Mouse (Mus musculus) heart, adult 2 months (tissue): Measurements from ENCODE around the gene Stxbp3. TPM values are rescaled to one million over a fixed set of nuclear protein-coding genes. Genes with fewer than 3 reads are reported as not detected.
A peak's percentile ranks its signal among the peaks of the same experiment; 100 is the strongest.
"Not testable (repeated sequence)": the region's sequence is repeated elsewhere in the genome, so short reads cannot be mapped to it uniquely, and the experiment has no call there.

Experiments used
- DNase-seq, 2 experiments: peaks; one replicate each; pipeline ENCODE4 v3.0.0; 2021
- H3K27ac ChIP-seq: fragments of 200-600 bp; 2 replicates; pipeline ENCODE4 v1.8.1; 2022
- H3K27me3 ChIP-seq: fragments of 200-500 bp; 2 replicates; pipeline ENCODE4 v1.6.1; 2012; ENCODE audit warnings: mild to moderate bottlenecking, low read length, inconsistent platforms, mixed read lengths; ENCODE audit not compliant: control insufficient read depth, insufficient read depth
- H3K36me3 ChIP-seq: fragments of 200-500 bp; 2 replicates; pipeline ENCODE4 v1.6.1; 2012; ENCODE audit warnings: low read length, inconsistent platforms; ENCODE audit not compliant: control insufficient read depth, insufficient read depth
- H3K4me1 ChIP-seq: fragments of 200-500 bp; 2 replicates; pipeline ENCODE4 v1.6.1; 2011; ENCODE audit warnings: low read length; ENCODE audit not compliant: control insufficient read depth, insufficient read depth
- H3K4me3 ChIP-seq: fragments of 200-600 bp; 2 replicates; pipeline ENCODE4 v1.8.1; 2022
- H3K79me2 ChIP-seq: fragments of 200-500 bp; replicated peaks from 2 replicates; pipeline ENCODE4 v1.6.1; 2012; ENCODE audit warnings: mild to moderate bottlenecking, inconsistent platforms, low read length, moderate library complexity, mixed read lengths; ENCODE audit not compliant: control insufficient read depth, insufficient read depth
- H3K9ac ChIP-seq: fragments of 200-500 bp; 2 replicates; pipeline ENCODE4 v1.6.1; 2012; ENCODE audit warnings: low read depth, mild to moderate bottlenecking, control low read depth, inconsistent platforms, low read length, mixed read lengths
- CTCF ChIP-seq: fragments of 200-600 bp; IDR thresholded peaks from 2 replicates; pipeline ENCODE4 v1.8.1; 2022; ENCODE audit warnings: antibody characterized with exemption, mild to moderate bottlenecking, moderate library complexity
- EP300 ChIP-seq: fragments of 200-500 bp; IDR thresholded peaks from 2 replicates; pipeline ENCODE4 v1.6.1; 2011; ENCODE audit warnings: low read depth, low read length, control low read depth; ENCODE audit not compliant: insufficient read depth
- POLR2A ChIP-seq: fragments of 200-500 bp; IDR thresholded peaks from 2 replicates; pipeline ENCODE4 v1.6.1; 2011; ENCODE audit warnings: mild to moderate bottlenecking, low read depth, low read length, control low read depth; ENCODE audit not compliant: insufficient read depth
- WGBS: fragments of 180-500 bp; shearing (Covaris S2); methylation state at CpG from one replicate; pipeline ENCODE4 v1.1.7; 2018; 5-methylcytosine and 5-hydroxymethylcytosine counted together
- intact Hi-C: fragments of 180-260 bp; cut with DNase I; formaldehyde crosslinking; loops from one replicate; pipeline ENCODE4 v1.15.1; 2025
- polyA plus RNA-seq: library from polyadenylated mRNA; depleted of rRNA; stranded (reverse); fragments of >200 nt; gene quantifications from 2 replicates; pipeline ENCODE4 v1.2.3, GENCODE M21; 2012
- total RNA-seq, 2 experiments: library from RNA; stranded (reverse); gene quantifications; 2 replicates each; pipeline ENCODE4 v1.2.3; 2021

Gene Stxbp3
- total and polyA plus RNA-seq, 3 experiments, result 7.0 to 27.3 (median 25.7) TPM

DNA sequence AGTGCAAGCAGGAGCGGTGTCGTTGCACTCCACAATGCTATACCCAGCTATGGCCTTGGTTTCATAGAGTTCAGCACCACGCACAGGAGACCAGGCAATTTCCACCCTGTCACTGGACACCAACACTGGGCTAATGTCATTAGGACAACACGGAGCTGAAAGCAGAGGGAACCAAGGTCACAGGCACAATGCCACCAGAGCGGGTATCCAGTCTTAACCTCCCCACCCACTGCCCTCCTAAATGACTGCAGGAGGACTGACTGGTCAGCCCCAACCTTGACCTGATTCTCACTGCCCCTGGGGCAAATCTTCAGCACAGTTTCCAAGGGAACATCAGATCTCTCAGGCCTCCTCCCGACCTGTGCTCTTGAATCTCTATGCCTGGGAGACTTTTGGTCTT lies 30.3 kb upstream of the Stxbp3 start:
- intact Hi-C loops, result no loop called here
- WGBS, result 88% methylated on average over 6 of the region's 6 CpGs
- no peak overlapping the region for H3K9ac ChIP-seq

DNA sequence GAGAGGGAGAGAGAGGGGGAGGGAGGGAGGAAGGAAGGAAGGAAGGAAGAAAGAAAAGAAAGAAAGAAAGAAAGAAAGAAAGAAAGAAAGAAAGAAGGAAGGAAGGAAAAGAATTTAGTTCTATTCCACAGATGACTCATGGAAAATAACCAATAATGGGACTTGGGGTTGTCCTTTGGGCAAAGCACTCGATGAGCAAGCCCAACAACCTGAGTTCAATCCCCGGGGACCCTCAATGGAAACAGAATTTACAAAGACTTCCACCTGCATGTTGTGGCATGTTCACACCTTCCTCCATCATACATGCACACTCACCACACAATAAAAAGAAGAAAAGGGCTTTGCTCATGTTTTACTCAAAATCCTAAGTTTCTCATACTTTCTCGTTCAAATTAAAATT lies 27.1 kb upstream of the Stxbp3 start:
- Histone ChIP-seq H3K27me3 (no peaks in the 10 kb centered on the region), H3K4me1 (no peaks in the 10 kb centered on the region), H3K79me2 (no peaks in the 10 kb centered on the region), H3K4me3 (no peak overlapping the region), H3K36me3 (no peaks in the 10 kb centered on the region), H3K27ac (no peak overlapping the region), H3K9ac (no peak overlapping the region)
- intact Hi-C loops, result no loop called here
- WGBS, result 92% methylated on average over 3 of the region's 3 CpGs
- TF ChIP-seq POLR2A (no peak), EP300 (no peak), CTCF (no peak)
- DNase-seq, result no peak

More for the DNA sequence above, 30.3 kb upstream of the Stxbp3 start:
- Histone ChIP-seq H3K79me2 (no peaks in the 10 kb centered on the region), H3K27ac (no peak overlapping the region), H3K4me1 (no peaks in the 10 kb centered on the region), H3K36me3 (no peaks in the 10 kb centered on the region), H3K4me3 (no peak overlapping the region), H3K27me3 (no peaks in the 10 kb centered on the region)
- TF ChIP-seq POLR2A, result no peak
- TF ChIP-seq EP300, result no peak
- TF ChIP-seq CTCF, result no peak
- DNase-seq, result no peak

DNA sequence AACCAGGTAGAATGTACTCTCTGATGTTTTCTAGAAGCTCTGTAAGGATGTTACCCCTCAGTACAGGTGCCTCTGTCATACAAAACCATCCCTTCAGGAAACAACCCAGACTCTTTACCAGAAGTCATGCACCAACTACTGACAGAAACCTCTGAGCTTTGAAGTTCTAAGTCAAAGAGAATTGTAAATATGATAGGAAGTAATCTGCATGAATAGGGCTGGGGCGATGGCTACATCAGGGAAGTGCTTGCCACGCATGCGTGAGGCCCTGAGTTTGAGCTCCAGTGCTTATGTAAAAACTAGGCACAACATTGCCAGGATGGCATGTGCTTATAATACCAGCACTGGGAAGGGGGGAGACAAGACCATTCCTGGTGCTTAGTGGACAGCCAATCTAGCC lies 25.4 kb upstream of the Stxbp3 start:
- H3K9ac ChIP-seq, result no peak overlapping the region
- H3K27ac ChIP-seq, result no peak overlapping the region

DNA sequence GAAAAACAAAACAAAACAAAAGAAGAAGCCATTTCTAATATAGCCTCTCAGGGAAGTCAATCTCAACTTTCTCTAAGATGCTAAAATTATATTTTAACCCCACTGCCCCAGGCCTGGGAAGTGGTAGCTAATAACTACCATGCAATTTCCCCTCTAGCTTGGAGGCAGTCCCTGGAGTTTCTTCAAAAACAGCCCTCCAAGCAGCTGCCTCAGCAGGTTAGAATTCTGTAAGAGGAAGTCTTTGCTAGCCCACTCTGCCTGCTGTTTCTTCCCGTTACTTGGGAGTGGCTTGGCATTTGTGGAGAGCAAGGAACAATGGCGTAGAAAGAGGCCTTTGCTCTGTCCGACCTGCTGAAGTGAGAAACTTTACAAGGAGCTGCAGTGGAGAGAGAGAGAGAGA lies 24.8 kb upstream of the Stxbp3 start:
- Histone ChIP-seq H3K27me3 (no peaks in the 10 kb centered on the region), H3K36me3 (no peaks in the 10 kb centered on the region), H3K79me2 (no peaks in the 10 kb centered on the region), H3K27ac (no peak overlapping the region), H3K4me3 (no peak overlapping the region), H3K4me1 (no peaks in the 10 kb centered on the region; the same call in 1 of the 2 replicates), H3K9ac (no peak overlapping the region)
- peak in 1 of 2 experiments; percentile 32 for DNase-seq
- TF ChIP-seq CTCF, result no peak
- no peak for TF ChIP-seq EP300
- no peak for TF ChIP-seq POLR2A
- intact Hi-C loops, result no loop called here
- WGBS, result 42% methylated on average over 3 of the region's 3 CpGs

More for the DNA sequence above, 25.4 kb upstream of the Stxbp3 start:
- no peaks in the 10 kb centered on the region for H3K79me2 ChIP-seq
- no peak overlapping the region for H3K4me3 ChIP-seq
- no peaks in the 10 kb centered on the region for H3K27me3 ChIP-seq
- H3K4me1 ChIP-seq, result no peaks in the 10 kb centered on the region; the same call in 1 of the 2 replicates
- no peaks in the 10 kb centered on the region for H3K36me3 ChIP-seq
- DNase-seq, result peak in 1 of 2 experiments; percentile 23
- intact Hi-C loops, result no loop called here
- TF ChIP-seq EP300, result no peak
- no peak for TF ChIP-seq POLR2A
- TF ChIP-seq CTCF, result no peak
- 98% methylated on average over 3 of the region's 3 CpGs for WGBS

DNA sequence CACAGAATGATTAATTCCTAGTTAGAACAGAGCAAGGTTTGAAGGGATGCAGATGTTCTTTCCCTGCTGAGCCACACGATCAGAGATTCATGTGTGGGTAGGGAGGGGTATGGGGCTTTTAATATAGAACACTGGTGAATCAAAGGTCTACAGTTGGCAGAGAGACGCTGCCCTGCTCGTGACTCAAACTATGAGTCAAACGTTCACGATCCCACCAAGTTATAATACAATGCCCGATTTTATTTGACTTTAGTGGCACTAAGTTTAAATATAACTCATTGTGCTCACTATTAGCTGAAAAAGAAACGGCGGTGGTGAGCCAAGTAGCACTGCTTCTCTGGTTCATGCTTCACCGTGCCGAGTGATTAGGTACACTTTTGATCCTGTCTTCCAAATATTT lies 22.8 kb upstream of the Stxbp3 start:
- Histone ChIP-seq H3K4me3 (no peak overlapping the region), H3K79me2 (no peaks in the 10 kb centered on the region), H3K4me1 (peaks cover 2% of the 10 kb centered on the region; the same call in 1 of the 2 replicates), H3K27ac (no peak overlapping the region), H3K36me3 (no peaks in the 10 kb centered on the region), H3K9ac (no peak overlapping the region), H3K27me3 (no peaks in the 10 kb centered on the region)
- intact Hi-C loops, result no loop called here
- DNase-seq, result no peak
- no peak for TF ChIP-seq EP300
- no peak for TF ChIP-seq CTCF
- TF ChIP-seq POLR2A, result no peak
- 75% methylated on average over 10 of the region's 10 CpGs for WGBS

DNA sequence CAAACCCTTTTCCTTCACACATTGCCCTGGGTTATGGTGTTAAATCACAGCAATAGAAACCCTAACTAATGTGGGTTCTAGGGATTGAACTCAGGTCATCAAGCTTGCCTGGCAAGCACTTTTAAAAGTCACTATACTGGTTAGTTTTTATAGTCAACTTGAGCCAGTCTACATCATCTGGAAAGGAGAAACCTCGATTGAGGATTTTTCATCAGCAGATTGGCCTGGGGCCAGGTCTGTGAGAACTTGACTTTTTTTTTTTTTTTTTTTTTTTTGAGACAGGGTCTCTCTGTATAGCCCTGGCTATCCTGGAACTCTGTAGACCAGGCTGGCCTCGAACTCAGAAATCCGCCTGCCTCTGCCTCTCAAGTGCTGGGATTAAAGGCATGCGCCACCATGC lies 22.0 kb upstream of the Stxbp3 start:
- H3K79me2 ChIP-seq, H3K4me3 ChIP-seq, H3K36me3 ChIP-seq, DNase-seq, H3K4me1 ChIP-seq, H3K9ac ChIP-seq, intact Hi-C loops, H3K27me3 ChIP-seq, H3K27ac ChIP-seq: not testable (repeated sequence)
- WGBS, result 78% methylated on average over 4 of the region's 4 CpGs
